Mouse (Mus musculus) spleen, adult 2 months (tissue): ENCODE measurements around the gene Nipsnap1. TPM values are rescaled to one million over a fixed set of nuclear protein-coding genes. Genes with fewer than 3 reads are reported as not detected.

Experiments
- DNase-seq, 2 experiments: peaks; one replicate each; pipeline versions ENCODE4 v3.0.0 to v3.0.0-alpha.2; 2012 to 2021; ENCODE audit warnings: low spot score in 2 of 2, low read depth in 1 of 2
- H3K27ac ChIP-seq: fragments of 200-500 bp; 2 replicates; pipeline ENCODE4 v1.5.1; 2012; ENCODE audit warnings: low read length, inconsistent platforms; ENCODE audit not compliant: insufficient read depth
- H3K27me3 ChIP-seq: fragments of 200-500 bp; 2 replicates; pipeline ENCODE4 v1.6.1; 2012; ENCODE audit warnings: mild to moderate bottlenecking, moderate library complexity, low read length, inconsistent platforms; ENCODE audit not compliant: control insufficient read depth, insufficient read depth
- H3K36me3 ChIP-seq: fragments of 200-500 bp; 2 replicates; pipeline ENCODE4 v1.6.1; 2012; ENCODE audit warnings: mild to moderate bottlenecking, low read length, inconsistent platforms; ENCODE audit not compliant: control insufficient read depth, insufficient read depth
- H3K4me1 ChIP-seq: fragments of 200-500 bp; 2 replicates; pipeline ENCODE4 v1.6.1; 2011; ENCODE audit warnings: inconsistent platforms; ENCODE audit not compliant: control insufficient read depth, insufficient read depth, insufficient read length
- H3K4me3 ChIP-seq: fragments of 200-500 bp; 2 replicates; pipeline ENCODE4 v1.5.1; 2011; ENCODE audit warnings: mild to moderate bottlenecking, inconsistent platforms; ENCODE audit not compliant: insufficient read depth, insufficient read length; ENCODE audit errors: extremely low read depth
- CTCF ChIP-seq: fragments of 200-500 bp; IDR thresholded peaks from 2 replicates; pipeline ENCODE4 v1.5.1; 2011; ENCODE audit warnings: mild to moderate bottlenecking, inconsistent platforms; ENCODE audit not compliant: insufficient read depth, insufficient read length, insufficient replicate concordance; ENCODE audit errors: extremely low read depth
- POLR2A ChIP-seq: fragments of 200-500 bp; IDR thresholded peaks from 2 replicates; pipeline ENCODE4 v1.6.1; 2011; ENCODE audit warnings: low read depth, low read length, inconsistent platforms
- WGBS: fragments of 180-500 bp; shearing (Covaris S2); methylation state at CpG from one replicate; pipeline ENCODE4 v1.1.7; 2018; 5-methylcytosine and 5-hydroxymethylcytosine counted together
- polyA plus RNA-seq: library from polyadenylated mRNA; depleted of rRNA; stranded (reverse); fragments of >200 nt; gene quantifications from 2 replicates; pipeline ENCODE4 v1.2.3, GENCODE M21; 2012; rRNA removed

Nipsnap1 gene
- polyA plus RNA-seq = 12.0 and 21.0 TPM in 2 replicates

DNA sequence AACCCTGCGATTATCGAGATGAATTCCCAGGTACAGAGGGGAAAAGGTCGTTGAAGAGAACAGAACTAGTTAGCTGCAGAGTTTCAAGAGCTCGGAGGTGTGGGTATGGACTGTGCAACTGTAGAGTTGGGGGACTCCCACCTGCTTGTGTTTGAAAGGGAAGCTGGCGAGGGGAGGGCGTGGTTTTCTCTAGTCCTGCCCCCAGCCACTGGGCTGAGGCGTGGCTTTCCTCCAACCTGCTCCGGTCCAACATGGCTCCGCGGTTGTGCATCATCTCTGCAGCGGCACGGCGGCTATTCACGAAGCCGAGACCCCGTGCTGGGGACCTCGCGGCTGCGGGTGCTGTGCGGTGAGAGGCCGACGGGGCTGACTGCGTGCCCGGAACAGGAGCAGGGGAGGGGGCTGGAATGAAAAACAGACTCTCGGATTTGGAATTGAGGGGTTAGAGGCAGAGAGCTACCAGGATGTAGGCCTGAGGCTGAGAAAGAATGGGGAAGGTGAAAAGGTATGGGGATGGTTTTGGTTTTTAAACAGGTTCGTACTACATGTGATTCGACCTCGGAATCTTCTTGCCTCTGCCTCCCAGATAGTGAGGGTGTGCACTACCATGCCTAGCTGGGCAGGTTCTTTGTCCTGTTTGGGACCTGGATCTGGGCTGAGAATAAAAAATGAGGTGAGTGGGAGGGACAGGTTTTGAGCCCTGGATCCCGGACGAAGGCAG lies at the start of gene Nipsnap1:
Nipsnap1 (plus strand) TSS at position 197 of the 721 bp plus-strand sequence.
- Histone ChIP-seq H3K27ac (no peak within 1 kb of the TSS), H3K4me3 (peak within 1 kb of the TSS; percentile 83), H3K36me3 (no peaks in the 10 kb centered on the region), H3K27me3 (no peaks in the 10 kb centered on the region), H3K4me1 (peaks cover 7% of the 10 kb centered on the region; the same call in 1 of the 2 replicates)
- TF ChIP-seq CTCF (no peak), POLR2A (no peak)
- DNase-seq = peak; percentile 67 to 81
- 2% methylated on average over 30 of the region's 30 CpGs for WGBS

DNA sequence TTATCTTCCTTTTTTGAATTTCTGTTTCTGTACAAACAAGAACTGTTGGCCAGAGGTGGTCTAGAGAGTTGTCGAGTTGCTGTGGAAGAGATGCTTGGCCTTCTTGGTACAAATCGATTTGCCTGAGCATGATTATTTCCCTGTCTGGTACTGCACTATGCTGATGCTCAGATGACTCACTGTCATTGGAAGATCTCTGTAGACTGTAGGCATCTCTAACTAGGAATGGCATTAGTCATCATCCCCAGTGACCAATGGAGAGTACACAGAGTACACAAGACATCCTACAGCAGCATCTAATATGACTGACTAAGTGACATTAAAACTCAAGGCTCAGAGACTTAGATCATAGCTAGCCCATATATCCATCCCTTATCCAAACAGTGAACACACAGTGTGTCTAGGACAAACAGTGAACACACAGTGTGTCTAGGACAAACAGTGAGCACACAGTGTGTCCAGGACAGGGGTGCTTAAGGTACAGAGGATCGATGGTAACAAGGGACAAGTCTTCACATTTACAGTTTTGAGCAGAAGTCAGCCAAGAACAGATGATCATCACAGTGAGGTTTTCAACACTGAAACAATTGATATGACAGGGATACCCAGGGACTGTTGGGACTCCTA lies 47.5 kb upstream of the Nipsnap1 start:
- WGBS = 92% methylated on average over 3 of the region's 3 CpGs
- DNase-seq = no peak
- no peak overlapping the region for H3K4me3 ChIP-seq
- H3K36me3 ChIP-seq = no peaks in the 10 kb centered on the region
- no peak overlapping the region for H3K27ac ChIP-seq
- peaks cover 4% of the 10 kb centered on the region; the same call in 1 of the 2 replicates for H3K4me1 ChIP-seq
- no peak for TF ChIP-seq CTCF
- no peak for TF ChIP-seq POLR2A
- H3K27me3 ChIP-seq = no peaks in the 10 kb centered on the region

DNA sequence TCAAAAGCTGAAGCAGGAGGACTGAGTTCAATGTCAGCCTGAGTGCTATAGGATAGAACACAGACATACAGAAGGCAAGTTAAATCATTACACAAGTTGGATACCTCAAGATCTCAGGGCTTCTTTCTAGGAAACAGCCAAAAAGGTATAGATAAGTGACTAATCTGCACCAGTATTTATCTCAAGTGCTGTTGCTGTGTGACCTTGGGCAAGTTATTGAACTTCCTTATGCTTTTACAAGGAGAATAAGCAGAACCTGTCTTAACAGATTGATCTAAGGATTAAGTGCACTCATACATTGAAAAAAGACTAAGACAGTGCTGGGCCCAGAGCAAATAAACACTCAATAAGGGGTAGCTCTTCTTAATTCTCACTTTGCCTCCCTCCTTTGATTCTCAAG lies 46.4 kb upstream of the Nipsnap1 start:
- Histone ChIP-seq H3K27ac (no peak overlapping the region), H3K27me3 (no peaks in the 10 kb centered on the region), H3K4me3 (no peak overlapping the region), H3K36me3 (no peaks in the 10 kb centered on the region), H3K4me1 (peaks cover 4% of the 10 kb centered on the region; the same call in 1 of the 2 replicates)
- no peak for DNase-seq
- no peak for TF ChIP-seq CTCF
- no peak for TF ChIP-seq POLR2A

DNA sequence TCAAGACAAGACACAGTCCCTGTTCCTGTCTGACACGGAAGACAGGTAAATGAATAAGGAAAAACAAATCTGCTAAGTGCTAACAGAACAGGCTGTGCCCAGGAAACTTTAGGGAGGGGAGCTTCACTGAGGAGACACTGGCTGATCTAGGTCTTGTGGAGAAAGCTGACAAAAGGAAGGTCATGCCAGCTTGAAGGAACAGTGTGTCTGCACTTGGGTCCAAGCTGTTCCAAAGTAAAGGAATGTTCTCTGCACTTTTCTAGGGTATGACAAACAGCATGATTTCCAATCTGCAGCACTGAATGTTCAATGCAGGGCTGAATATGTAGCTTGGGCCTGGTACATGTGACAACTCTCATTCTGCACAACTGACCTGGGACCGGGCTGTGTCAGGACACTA lies 45.8 kb upstream of the Nipsnap1 start:
- 91% methylated on average over 2 of the region's 2 CpGs for WGBS
- H3K36me3 ChIP-seq = no peaks in the 10 kb centered on the region
- no peak for TF ChIP-seq CTCF
- no peak for TF ChIP-seq POLR2A
- H3K27me3 ChIP-seq = no peaks in the 10 kb centered on the region
- no peak overlapping the region for H3K27ac ChIP-seq
- peaks cover 4% of the 10 kb centered on the region; the same call in 1 of the 2 replicates for H3K4me1 ChIP-seq
- no peak for DNase-seq
- no peak overlapping the region for H3K4me3 ChIP-seq

DNA sequence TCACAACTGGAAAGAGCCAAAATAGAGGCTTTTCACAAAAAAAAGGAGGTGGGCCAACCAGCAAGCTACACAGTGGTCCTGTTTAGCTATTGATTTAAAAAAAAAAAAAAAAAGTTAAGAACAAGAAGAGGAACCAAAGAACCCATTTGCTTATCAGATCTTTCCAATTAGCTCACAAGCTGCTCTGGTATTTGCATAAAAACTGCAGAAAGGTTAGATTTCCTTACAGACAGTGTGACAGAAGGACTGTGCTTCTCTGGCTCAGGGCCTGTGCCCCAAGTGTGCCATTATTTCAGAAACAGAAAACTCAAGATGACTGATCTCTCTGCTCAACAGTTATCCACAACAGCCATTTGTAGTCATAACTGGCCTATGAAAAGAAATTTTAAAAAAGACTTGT lies 42.7 kb upstream of the Nipsnap1 start:
- H3K27ac ChIP-seq = no peak overlapping the region
- no peak overlapping the region for H3K4me3 ChIP-seq
- no peaks in the 10 kb centered on the region for H3K27me3 ChIP-seq
- 0 out of 2 replicates have a peak, but pooled peaks cover 2% of the 10 kb centered on the region for H3K4me1 ChIP-seq
- no peak for TF ChIP-seq CTCF
- TF ChIP-seq POLR2A = no peak
- DNase-seq = no peak
- H3K36me3 ChIP-seq = no peaks in the 10 kb centered on the region

DNA sequence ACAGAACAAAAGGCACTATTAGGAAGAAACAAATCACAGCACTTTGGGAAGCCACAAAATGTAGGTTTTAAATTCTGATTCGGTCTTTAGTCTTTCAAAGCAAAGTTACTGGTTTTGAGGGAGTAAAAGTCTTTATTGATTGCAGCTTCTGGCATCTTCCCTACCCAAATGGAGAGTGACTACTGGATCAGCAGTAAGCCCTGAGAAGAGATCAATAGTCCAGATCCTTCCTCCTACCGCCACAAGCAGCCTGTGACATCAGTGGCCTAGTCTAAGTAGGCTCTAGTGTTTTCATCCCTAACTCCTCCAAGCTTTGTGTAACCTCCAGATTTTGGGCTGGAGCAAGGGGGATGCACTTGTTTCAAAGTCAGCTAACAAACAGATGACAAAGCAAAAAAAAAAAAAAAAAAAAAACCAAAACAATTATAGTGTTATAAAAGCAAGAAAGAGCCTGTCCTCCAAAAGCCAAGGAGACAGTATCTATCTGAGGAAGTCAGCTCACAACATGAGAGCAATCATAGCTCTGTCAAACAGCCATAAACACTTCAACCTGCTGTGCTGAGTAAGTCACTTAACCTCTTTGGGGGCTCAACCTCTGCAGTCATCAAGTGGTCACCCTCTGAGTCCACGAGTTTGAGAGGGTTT lies 40.3 kb upstream of the Nipsnap1 start:
- Histone ChIP-seq H3K27ac (no peak overlapping the region), H3K4me1 (no peaks in the 10 kb centered on the region), H3K27me3 (no peaks in the 10 kb centered on the region), H3K4me3 (no peak overlapping the region), H3K36me3 (no peaks in the 10 kb centered on the region)
- TF ChIP-seq CTCF = no peak
- DNase-seq = no peak
- 81% methylated on average over 3 of the region's 3 CpGs for whole genome bisulfite sequencing

DNA sequence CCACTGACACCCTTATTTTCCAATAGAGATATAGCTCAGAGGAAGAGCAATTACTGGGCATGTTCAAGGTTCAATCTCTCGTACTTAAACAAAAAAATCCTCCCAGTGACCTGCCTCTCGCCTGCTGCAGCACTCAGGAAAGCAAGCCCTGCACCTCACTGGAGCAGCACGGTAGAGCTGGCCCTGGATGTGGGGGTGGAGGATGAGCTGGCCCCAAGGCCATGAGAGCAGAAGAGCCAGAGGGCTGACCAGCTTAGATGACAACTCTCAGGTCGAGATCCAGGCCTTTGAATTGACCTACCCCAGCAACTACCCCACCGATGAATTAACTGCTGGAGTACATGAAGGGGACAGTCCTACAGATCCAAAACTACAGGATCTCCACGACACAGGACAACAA lies 38.3 kb upstream of the Nipsnap1 start:
- Histone ChIP-seq H3K36me3 (no peaks in the 10 kb centered on the region), H3K27ac (no peak overlapping the region), H3K27me3 (no peaks in the 10 kb centered on the region), H3K4me3 (no peak overlapping the region), H3K4me1 (no peaks in the 10 kb centered on the region)
- no peak for TF ChIP-seq CTCF
- no peak for TF ChIP-seq POLR2A
- WGBS = 90% methylated on average over 6 of the region's 6 CpGs
- DNase-seq = no peak
